Mouse (Mus musculus): ENCODE measurements at regions not wholly inside any gene's neighbourhood (a gene's known extent, or its start where the extent isn't known, plus 50 kb on each side); places are given as distances from the start of the nearest gene placed in this dataset.

- DNase-seq (ENCODE audit: low read depth): peak; percentile 61
These were observed 69.9 kb downstream of the Atp6v1g3 start for GRCm38 (mm10) chr1:138343451-138343850.

GRCm38 (mm10) chr1:138344920-138345319, 71.4 kb downstream of the Atp6v1g3 start:
- DNase-seq (ENCODE audit: low read depth): no peak

GRCm38 (mm10) chr1:138345992-138346391, 72.5 kb downstream of the Atp6v1g3 start:
- no peak for DNase-seq (ENCODE audit: low read depth)

GRCm38 (mm10) chr1:138346904-138347303, 73.4 kb downstream of the Atp6v1g3 start:
- DNase-seq (ENCODE audit: low read depth): peak; percentile 54

GRCm38 (mm10) chr1:138348447-138348846, 74.9 kb downstream of the Atp6v1g3 start:
- DNase-seq (ENCODE audit: low read depth): peak; percentile 96

- DNase-seq (ENCODE audit: low read depth): no peak
These were observed 75.6 kb downstream of the Atp6v1g3 start for GRCm38 (mm10) chr1:138349099-138349498.

GRCm38 (mm10) chr1:138356407-138356806, 82.9 kb downstream of the Atp6v1g3 start:
- DNase-seq (ENCODE audit: low read depth): no peak

GRCm38 (mm10) chr1:138362684-138363472, 89.3 kb downstream of the Atp6v1g3 start:
- no peak for DNase-seq (ENCODE audit: low read depth)

- DNase-seq (ENCODE audit: low read depth): peak; percentile 39
These were observed 96.5 kb downstream of the Atp6v1g3 start for GRCm38 (mm10) chr1:138369953-138370482.

GRCm38 (mm10) chr1:138371474-138371873, 97.9 kb downstream of the Atp6v1g3 start:
- no peak for DNase-seq (ENCODE audit: low read depth)

GRCm38 (mm10) chr1:138384146-138384545, 110.6 kb downstream of the Atp6v1g3 start:
- DNase-seq (ENCODE audit: low read depth): no peak

GRCm38 (mm10) chr1:138385156-138385841, 111.8 kb downstream of the Atp6v1g3 start:
- DNase-seq (ENCODE audit: low read depth): no peak

- no peak for DNase-seq (ENCODE audit: low read depth)
These were observed 112.5 kb downstream of the Atp6v1g3 start for GRCm38 (mm10) chr1:138386001-138386400.

- DNase-seq (ENCODE audit: low read depth): no peak
These were observed 115.1 kb downstream of the Atp6v1g3 start for GRCm38 (mm10) chr1:138388634-138389033.

- DNase-seq (ENCODE audit: low read depth): no peak
These were observed 116.1 kb downstream of the Atp6v1g3 start for GRCm38 (mm10) chr1:138389676-138390075.

- no peak for DNase-seq (ENCODE audit: low read depth)
These were observed 145.1 kb downstream of the Atp6v1g3 start for GRCm38 (mm10) chr1:138418610-138419009.

GRCm38 (mm10) chr1:138427416-138427815, 153.9 kb downstream of the Atp6v1g3 start:
- no peak for DNase-seq (ENCODE audit: low read depth)
